In the genomic region with DNA sequence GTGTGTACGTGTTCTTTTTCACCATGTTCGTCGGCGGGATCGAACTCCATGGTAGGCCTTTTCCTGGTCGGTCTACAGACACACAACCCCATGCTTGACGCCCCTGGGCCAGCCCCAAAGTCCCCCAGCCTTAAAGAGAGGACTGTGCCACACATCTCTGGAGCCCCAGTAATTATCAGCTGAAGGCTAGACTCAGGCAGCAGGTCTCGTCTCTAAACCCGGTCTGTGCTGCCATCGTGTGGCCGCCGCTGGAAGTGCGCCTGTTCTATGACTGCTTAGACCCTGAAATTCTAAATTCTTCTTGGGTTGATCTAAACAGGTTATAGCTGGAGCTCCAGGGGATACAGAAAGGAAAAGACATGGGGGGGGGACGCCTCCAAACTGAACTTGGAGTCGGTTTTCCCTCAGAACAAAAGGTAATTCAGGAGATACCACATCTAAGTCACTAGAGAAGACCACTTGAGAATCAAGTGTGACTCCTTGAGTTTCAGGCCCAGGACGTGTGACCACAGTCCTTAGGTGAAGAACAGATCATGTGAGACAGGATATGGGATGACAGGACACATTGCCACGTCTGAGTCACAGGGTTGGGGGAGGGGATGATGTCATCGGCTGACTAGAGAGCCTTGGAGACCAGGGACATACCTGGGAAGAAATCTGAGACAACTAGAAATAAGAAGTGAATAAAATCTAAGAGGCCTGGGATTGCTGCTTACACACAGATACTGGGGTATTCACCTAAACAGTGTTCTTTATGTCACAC, we compare ENCODE assay signal across 8 mouse cellular contexts. TPM values are rescaled to one million over a fixed set of nuclear protein-coding genes. Genes with fewer than 3 reads are reported as not detected.
A peak's percentile ranks its signal among the peaks of the same experiment; 100 is the strongest.
DNase-seq lines count a peak whose midpoint lies in the region; ATAC-seq and TF ChIP-seq lines count a peak whose summit lies in the region.

No protein-coding gene starts in this region.

- peaks cover 5% of the 10 kb centered on the region for H3K4me1 ChIP-seq in bone marrow macrophage, adult 2 months (ENCODE audit: control insufficient read depth, insufficient read depth, low read length)
- H3K4me1 ChIP-seq in embryonic fibroblast, embryonic 13.5 days (ENCODE audit: control insufficient read depth, insufficient read depth, low read length) = peaks cover 3% of the 10 kb centered on the region
- no peaks in the 10 kb centered on the region for H3K4me1 ChIP-seq in heart, embryonic 11.5 days (ENCODE audit: control insufficient read depth, insufficient read depth, low read length)
- 0 out of 2 replicates have a peak, but pooled peaks cover 7% of the 10 kb centered on the region for H3K4me1 ChIP-seq in kidney, embryonic 15.5 days
- peaks cover 5% of the 10 kb centered on the region for H3K4me1 ChIP-seq in liver, embryonic 13.5 days (replicated peaks)
- no peaks in the 10 kb centered on the region for H3K4me1 ChIP-seq in stomach, embryonic 16.5 days (ENCODE audit: control insufficient read depth, insufficient read depth, low read length)

- H3K9ac ChIP-seq in heart, embryonic 11.5 days (ENCODE audit: low read depth, low read length) = no peak overlapping the region
- H3K9ac ChIP-seq in kidney, embryonic 15.5 days = no peak overlapping the region
- no peak overlapping the region; the same call in 1 of the 2 replicates for H3K9ac ChIP-seq in liver, embryonic 13.5 days
- no peak overlapping the region for H3K9ac ChIP-seq in stomach, embryonic 16.5 days (ENCODE audit: low read length)

- peak; percentile 44; the same call in 1 of the 2 replicates for TF ChIP-seq CTCF in bone marrow macrophage, adult 2 months (IDR thresholded peaks at IDR 0.05; ENCODE audit: low read depth, low read length)
- TF ChIP-seq CTCF in embryonic fibroblast, embryonic 13.5 days (IDR thresholded peaks at IDR 0.05; ENCODE audit: borderline replicate concordance, insufficient read depth, low read length) = peak; percentile 81

- TF ChIP-seq POLR2A in bone marrow macrophage, adult 2 months (IDR thresholded peaks at IDR 0.05; ENCODE audit: borderline replicate concordance, low read depth, low read length) = no peak
- no peak for TF ChIP-seq POLR2A in embryonic fibroblast, embryonic 13.5 days (IDR thresholded peaks at IDR 0.05; ENCODE audit: low read depth, low read length)

- H3K27me3 ChIP-seq in heart, embryonic 11.5 days (ENCODE audit: control insufficient read depth, insufficient read depth, low read length) = peaks cover 3% of the 10 kb centered on the region
- H3K27me3 ChIP-seq in kidney, embryonic 15.5 days = 0 out of 2 replicates have a peak, but pooled peaks cover 6% of the 10 kb centered on the region
- H3K27me3 ChIP-seq in liver, embryonic 13.5 days = no peaks in the 10 kb centered on the region
- H3K27me3 ChIP-seq in stomach, embryonic 16.5 days (ENCODE audit: control insufficient read depth, insufficient read depth, low read length) = no peaks in the 10 kb centered on the region

- DNase-seq in B cell, adult 2 months = peak; percentile 90
- peak; percentile 70 for DNase-seq in liver, embryonic 13.5 days
- peak; percentile 90 for DNase-seq in neural tube, embryonic 10.5 days (ENCODE audit: extremely low spot score, low spot score)

- no peaks in the 10 kb centered on the region for H3K36me3 ChIP-seq in heart, embryonic 11.5 days (ENCODE audit: control insufficient read depth, insufficient read depth, low read length)
- no peaks in the 10 kb centered on the region for H3K36me3 ChIP-seq in kidney, embryonic 15.5 days
- no peaks in the 10 kb centered on the region for H3K36me3 ChIP-seq in liver, embryonic 13.5 days
- H3K36me3 ChIP-seq in stomach, embryonic 16.5 days (ENCODE audit: control insufficient read depth, insufficient read depth, low read length) = no peaks in the 10 kb centered on the region

- H3K4me2 ChIP-seq in heart, embryonic 11.5 days = peak overlapping the region; percentile 42
- peak overlapping the region; percentile 43 for H3K4me2 ChIP-seq in kidney, embryonic 15.5 days
- H3K4me2 ChIP-seq in liver, embryonic 13.5 days = peak overlapping the region; percentile 54
- peak overlapping the region; percentile 40 for H3K4me2 ChIP-seq in stomach, embryonic 16.5 days (ENCODE audit: low read depth, low read length)

- H3K9me3 ChIP-seq in heart, embryonic 11.5 days (replicated peaks; ENCODE audit: control insufficient read depth, low read length) = no peaks in the 10 kb centered on the region
- no peaks in the 10 kb centered on the region for H3K9me3 ChIP-seq in kidney, embryonic 15.5 days (replicated peaks)
- H3K9me3 ChIP-seq in liver, embryonic 13.5 days (replicated peaks) = no peaks in the 10 kb centered on the region
- no peaks in the 10 kb centered on the region for H3K9me3 ChIP-seq in stomach, embryonic 16.5 days (replicated peaks; ENCODE audit: control insufficient read depth, low read length)

- ATAC-seq in heart, embryonic 11.5 days (replicated peaks; ENCODE audit: insufficient number of reproducible peaks, low FRiP score, low TSS enrichment) = no peak
- ATAC-seq in kidney, embryonic 15.5 days (replicated peaks; ENCODE audit: low FRiP score) = 0 out of 2 replicates have a peak, but pooled peaks have one; percentile 49
- ATAC-seq in liver, embryonic 13.5 days (ENCODE audit: low read depth) = peak; percentile 43
- no peak for ATAC-seq in stomach, embryonic 16.5 days (ENCODE audit: insufficient read depth, low FRiP score)

- no peak overlapping the region for H3K4me3 ChIP-seq in bone marrow macrophage, adult 2 months (ENCODE audit: insufficient read depth, low read length)
- no peak overlapping the region for H3K4me3 ChIP-seq in embryonic fibroblast, embryonic 13.5 days (ENCODE audit: insufficient read depth, low read length)
- no peak overlapping the region for H3K4me3 ChIP-seq in heart, embryonic 11.5 days (ENCODE audit: low read depth, low read length)
- peak overlapping the region; percentile 23; the same call in 1 of the 2 replicates for H3K4me3 ChIP-seq in kidney, embryonic 15.5 days (replicated peaks)
- H3K4me3 ChIP-seq in liver, embryonic 13.5 days (replicated peaks) = no peak overlapping the region; the same call in 1 of the 2 replicates
- no peak overlapping the region for H3K4me3 ChIP-seq in stomach, embryonic 16.5 days (replicated peaks; ENCODE audit: low read length)

- 15% methylated on average over 18 of the region's 18 CpGs for WGBS in heart, embryonic 11.5 days (ENCODE audit: insufficient replicate concordance)
- 19% methylated on average over 18 of the region's 18 CpGs for WGBS in kidney, embryonic 15.5 days
- 16% methylated on average over 18 of the region's 18 CpGs for WGBS in liver, embryonic 13.5 days (ENCODE audit: insufficient replicate concordance)
- 17% methylated on average over 18 of the region's 18 CpGs for WGBS in stomach, embryonic 16.5 days

- no peak overlapping the region for H3K27ac ChIP-seq in bone marrow macrophage, adult 2 months (ENCODE audit: insufficient read depth, low read depth, low read length)
- no peak overlapping the region for H3K27ac ChIP-seq in embryonic fibroblast, embryonic 13.5 days (ENCODE audit: insufficient read depth, low read length)
- H3K27ac ChIP-seq in heart, embryonic 11.5 days (ENCODE audit: low read depth, low read length) = no peak overlapping the region
- no peak overlapping the region for H3K27ac ChIP-seq in kidney, embryonic 15.5 days
- H3K27ac ChIP-seq in liver, embryonic 13.5 days = no peak overlapping the region
- no peak overlapping the region for H3K27ac ChIP-seq in stomach, embryonic 16.5 days (ENCODE audit: low read length)

RNA-seq across cellular contexts. Expression of a gene that starts 21.2 kb away (rescaled TPM):
- 922 and 1,042 TPM in 2 replicates for polyA plus RNA-seq in bone marrow macrophage, adult 2 months (2012; ENCODE audit: insufficient read depth, insufficient read length, missing spikeins)
- 960 and 1,192 TPM in 2 replicates for polyA plus RNA-seq in embryonic fibroblast, embryonic 13.5 days (2011; ENCODE audit: insufficient read length, low read depth, missing spikeins)
- polyA plus RNA-seq in heart, embryonic 11.5 days (2014; fragmentation: Nextera tagmentation; extraction: Ambion mirVana) = 1,605 and 1,756 TPM in 2 replicates
- 1,620 and 1,743 TPM in 2 replicates for polyA plus RNA-seq in kidney, embryonic 15.5 days (2015; fragmentation: Nextera tagmentation; extraction: Ambion mirVana)
- 1,883 and 1,943 TPM in 2 replicates for polyA plus RNA-seq in liver, embryonic 13.5 days (2015; fragmentation: Nextera tagmentation; extraction: Ambion mirVana)
- polyA plus RNA-seq in stomach, embryonic 16.5 days (2015; fragmentation: Nextera tagmentation; extraction: Ambion mirVana) = 1,614 and 1,638 TPM in 2 replicates

RNA-seq across cellular contexts. Expression of a gene that starts 28.8 kb away (rescaled TPM):
- polyA plus RNA-seq in bone marrow macrophage, adult 2 months (2012; ENCODE audit: insufficient read depth, insufficient read length, missing spikeins) = not detected in 2 replicates
- polyA plus RNA-seq in embryonic fibroblast, embryonic 13.5 days (2011; ENCODE audit: insufficient read length, low read depth, missing spikeins) = not detected in 2 replicates
- polyA plus RNA-seq in heart, embryonic 11.5 days (2014; fragmentation: Nextera tagmentation; extraction: Ambion mirVana) = 0.20 TPM in 1 of 2 replicates, not detected in the other
- polyA plus RNA-seq in kidney, embryonic 15.5 days (2015; fragmentation: Nextera tagmentation; extraction: Ambion mirVana) = not detected in 2 replicates
- not detected in 2 replicates for polyA plus RNA-seq in liver, embryonic 13.5 days (2015; fragmentation: Nextera tagmentation; extraction: Ambion mirVana)
- not detected in 2 replicates for polyA plus RNA-seq in stomach, embryonic 16.5 days (2015; fragmentation: Nextera tagmentation; extraction: Ambion mirVana)

RNA-seq across cellular contexts. Expression of a gene that starts 35.8 kb away (rescaled TPM):
- polyA plus RNA-seq in bone marrow macrophage, adult 2 months (2012; ENCODE audit: insufficient read depth, insufficient read length, missing spikeins) = not detected in 2 replicates
- polyA plus RNA-seq in embryonic fibroblast, embryonic 13.5 days (2011; ENCODE audit: insufficient read length, low read depth, missing spikeins) = not detected in 2 replicates
- not detected in 2 replicates for polyA plus RNA-seq in heart, embryonic 11.5 days (2014; fragmentation: Nextera tagmentation; extraction: Ambion mirVana)
- not detected in 2 replicates for polyA plus RNA-seq in kidney, embryonic 15.5 days (2015; fragmentation: Nextera tagmentation; extraction: Ambion mirVana)
- not detected in 2 replicates for polyA plus RNA-seq in liver, embryonic 13.5 days (2015; fragmentation: Nextera tagmentation; extraction: Ambion mirVana)
- 10.8 and 13.3 TPM in 2 replicates for polyA plus RNA-seq in stomach, embryonic 16.5 days (2015; fragmentation: Nextera tagmentation; extraction: Ambion mirVana)

RNA-seq across cellular contexts. Expression of a gene that starts 37.6 kb away (rescaled TPM):
- not detected in 2 replicates for polyA plus RNA-seq in bone marrow macrophage, adult 2 months (2012; ENCODE audit: insufficient read depth, insufficient read length, missing spikeins)
- not detected in 2 replicates for polyA plus RNA-seq in embryonic fibroblast, embryonic 13.5 days (2011; ENCODE audit: insufficient read length, low read depth, missing spikeins)
- 0.14 and 0.82 TPM in 2 replicates for polyA plus RNA-seq in heart, embryonic 11.5 days (2014; fragmentation: Nextera tagmentation; extraction: Ambion mirVana)
- polyA plus RNA-seq in kidney, embryonic 15.5 days (2015; fragmentation: Nextera tagmentation; extraction: Ambion mirVana) = 0.51 and 2.4 TPM in 2 replicates
- polyA plus RNA-seq in liver, embryonic 13.5 days (2015; fragmentation: Nextera tagmentation; extraction: Ambion mirVana) = 0.41 and 0.62 TPM in 2 replicates
- 34.0 and 45.6 TPM in 2 replicates for polyA plus RNA-seq in stomach, embryonic 16.5 days (2015; fragmentation: Nextera tagmentation; extraction: Ambion mirVana)

RNA-seq across cellular contexts. Expression of a gene that starts 49.8 kb away (rescaled TPM):
- polyA plus RNA-seq in bone marrow macrophage, adult 2 months (2012; ENCODE audit: insufficient read depth, insufficient read length, missing spikeins) = not detected in 2 replicates
- not detected in 2 replicates for polyA plus RNA-seq in embryonic fibroblast, embryonic 13.5 days (2011; ENCODE audit: insufficient read length, low read depth, missing spikeins)
- not detected in 2 replicates for polyA plus RNA-seq in heart, embryonic 11.5 days (2014; fragmentation: Nextera tagmentation; extraction: Ambion mirVana)
- polyA plus RNA-seq in kidney, embryonic 15.5 days (2015; fragmentation: Nextera tagmentation; extraction: Ambion mirVana) = 0.55 TPM in 1 of 2 replicates, not detected in the other
- polyA plus RNA-seq in liver, embryonic 13.5 days (2015; fragmentation: Nextera tagmentation; extraction: Ambion mirVana) = not detected in 2 replicates
- 1.6 and 2.2 TPM in 2 replicates for polyA plus RNA-seq in stomach, embryonic 16.5 days (2015; fragmentation: Nextera tagmentation; extraction: Ambion mirVana)

Comparison
In these comparisons a context has a peak if more than half of its experiments do, and no peak if none do; other contexts are left out.
1. ATAC-seq: peak in kidney, embryonic 15.5 days (single experiment) and liver, embryonic 13.5 days (single experiment); none in heart, embryonic 11.5 days (single experiment) and stomach, embryonic 16.5 days (single experiment).
2. RNA of a gene that starts 35.8 kb away (polyA plus RNA-seq): 10.8 to 13.3 TPM in stomach, embryonic 16.5 days; not detected in bone marrow macrophage, adult 2 months, not detected in embryonic fibroblast, embryonic 13.5 days, not detected in heart, embryonic 11.5 days, not detected in kidney, embryonic 15.5 days and not detected in liver, embryonic 13.5 days; every median in the first group is over 10 times any median in the second.
3. Peak in every context shown above with its lines, with median percentiles within 50 percentile points of each other: DNase-seq and H3K4me2 ChIP-seq.